Mouse (Mus musculus): ENCODE measurements around the gene Taf6.

Gene Taf6

DNA sequence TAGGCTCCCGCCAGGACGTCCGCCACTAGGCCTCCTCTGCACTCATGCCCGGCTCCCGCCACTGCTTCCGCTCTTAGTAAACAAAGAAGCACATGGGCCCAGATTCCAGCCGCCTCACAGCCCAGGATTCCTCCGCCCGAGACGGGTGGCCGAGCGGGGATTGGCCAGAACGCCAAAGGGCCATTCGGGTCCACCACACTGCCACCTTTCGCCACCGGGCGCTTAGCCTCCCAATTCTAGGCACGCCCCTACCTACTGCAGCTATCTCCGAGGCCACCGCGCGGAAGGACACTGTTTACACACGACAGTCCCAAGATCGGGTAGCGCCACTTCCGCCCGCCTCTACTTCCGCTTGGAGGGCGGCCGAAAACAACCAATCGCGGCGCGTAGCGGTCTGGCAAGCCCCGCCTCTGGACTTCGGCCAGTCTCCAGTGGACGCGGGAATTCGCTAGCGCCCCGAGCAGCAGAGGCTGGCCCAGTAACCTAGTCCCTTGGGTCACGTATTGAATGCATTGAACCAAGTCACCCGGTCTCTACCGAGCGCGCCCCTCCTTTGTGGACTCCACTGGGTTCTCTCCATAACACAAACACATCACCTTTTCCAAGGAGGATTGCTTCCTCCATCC, 16.2 kb downstream of the Taf6 start:
- peak; percentile 94 for DNase-seq

DNA sequence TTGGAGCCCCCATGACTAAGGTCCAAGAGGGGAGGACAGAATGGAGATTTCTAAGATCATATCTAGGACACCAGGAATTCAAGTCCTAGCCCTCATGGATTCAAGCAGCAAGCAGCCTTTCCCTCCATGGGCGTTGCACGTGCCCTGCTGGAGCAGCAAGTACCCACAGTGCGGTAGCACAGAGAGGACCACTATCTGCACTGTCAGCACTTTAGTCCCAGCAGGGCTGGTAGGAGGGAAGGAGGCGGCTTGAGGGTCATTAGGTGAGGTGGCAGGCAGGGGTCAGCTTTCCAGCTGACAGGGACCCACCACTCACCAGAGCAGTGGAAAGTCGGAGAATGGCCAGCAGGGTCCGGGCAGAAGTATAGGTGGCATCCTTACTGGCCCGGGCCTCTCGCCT, 21.7 kb downstream of the Taf6 start:
- DNase-seq: no peak

DNA sequence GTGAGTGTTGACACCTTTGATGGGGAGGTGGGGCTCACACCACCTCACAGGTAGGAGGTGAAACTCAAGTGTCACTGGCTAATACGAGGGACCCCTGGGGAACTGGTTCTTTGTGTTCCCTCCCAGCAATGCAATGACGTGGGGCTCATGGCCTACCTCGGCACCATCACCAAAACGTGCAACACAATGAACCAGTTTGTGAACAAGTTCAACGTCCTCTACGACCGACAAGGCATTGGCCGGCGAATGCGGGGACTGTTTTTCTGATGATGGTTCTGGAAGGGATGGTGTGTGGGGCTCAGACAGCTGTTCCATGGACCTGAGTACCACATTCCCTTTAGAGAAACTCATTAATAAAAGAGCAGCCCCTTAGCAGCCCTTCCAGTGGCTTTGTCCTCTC, 23.6 kb downstream of the Taf6 start:
- no peak for DNase-seq

DNA sequence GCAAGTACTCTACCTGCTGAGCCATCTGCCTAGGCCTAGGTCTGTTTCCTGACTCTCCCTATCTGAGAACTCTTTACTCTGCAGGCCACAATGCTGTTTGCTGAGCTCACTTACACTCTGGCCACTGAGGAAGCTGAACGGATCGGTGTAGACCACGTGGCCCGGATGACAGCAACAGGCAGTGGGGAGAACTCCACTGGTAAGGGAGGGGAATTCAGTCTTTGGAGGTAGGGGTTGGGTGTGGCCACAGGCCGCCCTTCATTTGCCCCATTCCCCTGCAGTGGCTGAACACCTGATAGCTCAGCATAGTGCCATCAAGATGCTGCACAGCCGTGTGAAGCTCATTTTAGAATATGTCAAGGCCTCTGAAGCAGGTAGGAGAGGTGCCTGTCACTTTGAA, 24.2 kb downstream of the Taf6 start:
- no peak for DNase-seq

DNA sequence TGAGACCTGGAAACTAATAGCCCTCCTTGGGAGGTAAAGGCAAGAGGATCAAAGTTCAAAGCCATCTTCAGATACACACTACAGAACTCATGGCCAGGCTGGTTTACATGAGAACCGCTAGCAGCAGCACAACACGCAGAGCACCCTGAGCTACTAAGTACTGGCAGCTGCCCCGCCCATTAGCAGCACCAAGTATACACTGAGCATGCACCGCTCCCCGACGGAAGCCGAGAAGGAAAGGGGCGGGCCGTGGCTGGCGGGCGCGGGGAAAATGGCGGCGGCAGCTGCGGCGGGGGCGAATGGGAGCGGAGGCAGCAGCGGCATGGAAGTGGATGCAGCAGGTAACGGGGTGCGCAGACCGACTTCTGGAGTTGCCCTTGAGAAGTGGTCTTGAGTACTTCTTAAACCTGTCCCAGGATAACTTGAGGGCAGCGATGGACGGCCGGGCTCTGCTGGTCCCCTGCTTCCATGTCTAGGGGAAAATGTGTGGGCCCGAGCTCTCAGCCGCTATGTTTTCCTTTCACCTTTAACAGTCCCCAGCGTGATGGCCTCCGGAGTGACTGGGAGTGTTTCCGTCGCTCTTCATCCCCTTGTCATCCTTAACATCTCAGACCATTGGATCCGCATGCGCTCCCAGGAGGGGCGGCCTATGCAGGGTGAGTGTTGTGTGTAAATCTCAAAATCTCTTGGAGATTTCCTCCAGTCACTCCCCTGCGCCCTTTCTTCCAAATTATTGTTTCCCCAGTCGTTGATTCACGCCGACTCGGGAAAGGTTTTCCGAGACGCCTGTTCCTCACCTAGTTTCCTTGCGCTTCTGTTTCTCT, 26.2 kb downstream of the Taf6 start, which contains the start of gene Cops6:
Gene Cops6, plus strand, starts transcription at position 230 of the 824 bp plus-strand sequence.
- DNase-seq: peak; percentile 97

DNA sequence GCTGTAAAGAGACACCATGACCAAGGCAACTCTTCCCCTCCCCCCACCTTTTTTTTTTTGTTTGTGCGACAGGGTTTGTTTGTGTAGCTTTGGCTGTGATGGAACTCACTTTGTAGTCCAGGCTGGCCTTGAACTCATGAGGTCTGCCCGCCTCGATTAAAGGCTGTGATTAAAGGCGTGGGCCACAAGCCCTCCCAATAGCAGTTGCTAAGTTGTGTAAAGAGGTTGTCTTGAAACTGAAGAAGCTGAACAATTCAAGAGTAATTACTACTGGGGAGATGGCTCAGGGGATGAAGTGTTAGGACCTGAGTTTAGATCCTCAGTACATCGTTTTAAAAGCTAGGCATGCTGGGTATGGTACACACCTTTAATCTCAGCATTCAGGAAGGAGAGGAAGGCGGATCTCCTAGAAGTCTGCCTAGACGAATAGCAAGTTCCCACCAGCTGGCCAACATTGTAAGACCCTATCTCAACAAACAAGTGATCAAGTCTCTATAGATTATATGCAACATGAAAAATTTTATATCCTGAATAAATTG, 27.0 kb downstream of the Taf6 start:
- no peak for DNase-seq

DNA sequence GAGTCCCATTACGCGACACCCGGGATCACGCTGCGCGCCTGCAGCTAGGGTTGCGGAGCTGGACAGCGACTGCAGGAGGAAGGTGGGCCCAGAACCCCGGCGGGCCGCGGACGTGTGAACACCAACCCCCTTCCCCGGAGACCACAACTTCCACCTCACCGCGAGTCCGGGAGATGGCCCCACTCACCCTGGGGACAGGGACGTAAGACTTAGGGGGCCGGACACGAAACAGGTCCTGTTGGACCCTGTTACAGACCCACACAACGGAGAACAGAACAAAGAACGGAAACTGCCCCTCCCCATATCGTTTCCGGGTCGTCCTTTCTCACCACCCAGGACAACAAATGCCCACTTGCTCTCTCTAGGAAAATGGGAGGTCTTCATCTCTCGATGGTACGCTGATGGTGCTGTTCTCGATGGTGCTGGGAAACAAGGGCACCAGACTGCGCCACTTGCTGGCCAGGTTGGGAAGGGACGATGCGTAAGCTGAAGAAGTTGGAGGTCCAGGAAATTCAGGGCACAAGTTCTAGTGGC, 31.7 kb downstream of the Taf6 start, which contains the start of gene Zfp113:
Gene Zfp113, minus strand, starts transcription at position 302 of the 534 bp plus-strand sequence.
- DNase-seq: peak; percentile 91

DNA sequence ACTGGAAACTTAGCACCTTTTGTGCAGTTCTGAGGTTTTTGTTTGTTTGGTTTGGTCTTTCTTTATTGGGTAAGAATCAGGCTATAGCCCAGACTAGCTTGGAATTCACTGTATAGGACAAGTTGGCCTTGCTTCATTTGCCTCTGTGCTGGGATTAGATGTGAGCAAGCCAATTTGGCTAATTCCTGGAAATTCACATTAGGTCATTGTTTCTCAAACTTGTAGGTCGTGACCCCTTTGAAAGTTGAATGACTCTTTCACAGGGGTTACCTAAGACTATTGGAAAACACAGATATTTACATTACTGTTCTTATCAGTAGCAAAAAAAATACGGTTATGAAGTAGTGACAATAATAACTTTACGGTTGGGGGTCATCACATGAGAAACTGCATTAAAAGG, 32.9 kb downstream of the Taf6 start:
- no peak for DNase-seq

DNA sequence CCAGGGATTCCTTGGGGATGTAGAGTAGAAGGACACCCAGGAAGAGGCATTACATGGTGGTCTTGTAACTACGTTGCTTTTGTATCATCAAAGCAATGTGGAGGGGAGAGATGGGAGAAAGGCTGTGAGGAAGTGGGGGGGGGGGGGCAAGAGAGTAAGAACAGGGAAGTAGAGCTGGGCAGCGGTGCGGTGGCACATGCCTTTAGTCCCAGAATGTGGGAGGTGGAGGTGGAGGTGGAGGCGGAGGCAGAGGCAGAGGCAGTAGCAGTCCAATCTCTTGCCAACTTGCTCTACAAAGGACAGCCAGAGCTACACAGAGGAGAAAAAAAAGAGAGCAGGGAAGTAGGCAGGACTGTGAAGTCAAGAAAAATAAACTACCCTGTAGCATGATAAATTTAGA, 48.7 kb downstream of the Taf6 start:
- no peak for DNase-seq

DNA sequence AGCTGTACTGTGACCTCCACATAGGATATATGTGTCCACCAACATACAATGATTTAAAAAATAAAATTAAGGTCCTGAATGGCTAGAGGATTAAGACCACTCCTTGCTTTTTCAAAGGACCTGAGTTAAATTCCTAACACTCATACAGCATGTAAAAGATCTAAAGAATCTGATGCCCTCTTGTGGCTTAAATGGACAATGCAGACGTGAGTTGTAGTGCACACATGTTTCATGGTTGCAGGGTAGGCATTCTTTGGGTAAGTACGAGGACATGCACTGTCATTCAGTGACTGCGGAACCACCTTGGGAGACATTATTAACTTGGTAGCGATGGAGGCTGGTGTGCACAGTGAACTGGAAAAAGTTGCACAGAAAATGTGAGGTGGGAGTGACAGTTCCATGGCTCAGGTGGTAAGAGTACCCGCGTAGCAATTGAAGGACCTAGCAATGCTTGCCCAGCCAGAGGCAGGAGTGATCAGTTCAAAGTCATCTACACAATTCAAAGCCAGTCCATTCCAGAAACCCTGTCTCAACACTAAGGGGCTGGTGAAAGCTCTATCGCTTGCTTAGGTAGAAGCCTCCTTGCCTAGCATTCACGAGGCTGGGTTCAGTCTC, 49.2 kb downstream of the Taf6 start:
- DNase-seq: peak; percentile 49

DNA sequence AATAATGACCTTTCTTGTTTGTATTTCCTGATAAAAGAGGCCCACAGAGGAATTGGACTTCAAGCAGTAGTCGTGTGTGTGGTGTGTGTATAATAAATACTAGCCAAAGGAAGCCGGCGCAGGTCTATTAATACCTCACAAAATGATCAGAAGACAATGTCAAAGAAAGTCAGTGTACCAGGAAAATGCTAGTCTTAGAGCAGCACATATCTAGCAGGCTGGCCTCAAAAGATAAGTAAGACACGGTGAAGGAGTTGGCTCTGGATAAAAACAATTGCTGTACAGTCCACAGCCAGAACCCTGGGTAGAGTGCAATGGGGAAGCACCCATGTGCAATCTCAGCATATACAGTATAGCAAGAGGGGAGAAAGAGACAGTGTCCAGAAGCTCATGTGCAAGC, 50.0 kb downstream of the Taf6 start:
- no peak for DNase-seq

DNA sequence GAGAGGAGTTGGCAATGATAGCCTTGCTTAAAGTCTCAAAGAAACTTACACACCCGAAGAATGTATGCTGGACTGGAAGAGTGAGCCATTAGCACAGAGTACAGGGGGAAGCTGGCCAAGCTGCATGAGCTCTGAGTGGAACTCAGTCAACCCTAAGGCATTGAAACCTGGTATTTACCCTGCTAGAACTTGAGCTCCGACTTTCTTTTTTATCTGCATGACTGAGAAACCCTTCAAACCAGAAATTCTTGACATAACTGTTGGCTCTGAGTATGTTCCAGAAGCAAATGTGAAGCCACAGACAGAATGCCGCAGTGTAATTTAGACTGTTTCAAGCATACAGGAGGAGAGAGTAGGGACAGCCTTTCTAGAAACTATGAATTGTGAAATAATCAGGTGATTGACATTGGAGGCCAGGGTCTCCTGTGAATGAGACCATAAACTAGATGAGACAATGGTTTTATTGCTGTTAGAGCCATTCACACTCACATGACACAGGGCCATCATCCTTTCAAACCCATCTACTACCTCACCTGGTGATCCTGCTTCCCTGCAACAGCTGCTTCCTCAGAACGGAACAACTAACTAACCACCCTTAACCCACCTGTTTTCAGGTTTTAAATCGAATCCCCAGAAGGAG, 54.7 kb downstream of the Taf6 start:
- DNase-seq: no peak

All from thymus, postnatal 4 days (tissue).